Mouse (Mus musculus) urinary bladder, postnatal 36 days (tissue): Measurements from ENCODE around the gene Adamts7.

Experiments used
- DNase-seq, 2 experiments: peaks; one replicate each; pipeline ENCODE4 v3.0.0; 2022; ENCODE audit warnings: low spot score in 2 of 2, mixed read lengths in 1 of 2

The Adamts7 gene

GRCm38 (mm10) chr9:90197116-90197665, 34.3 kb downstream of the Adamts7 start:
- no peak for DNase-seq

GRCm38 (mm10) chr9:90197866-90198383, 35.1 kb downstream of the Adamts7 start:
- no peak for DNase-seq

GRCm38 (mm10) chr9:90198531-90199449, 35.9 kb downstream of the Adamts7 start:
- DNase-seq = peak in 1 of 2 experiments; percentile 70

- DNase-seq = no peak
Measured at GRCm38 (mm10) chr9:90199611-90200010, 36.7 kb downstream of the Adamts7 start.

GRCm38 (mm10) chr9:90200501-90200900, 37.6 kb downstream of the Adamts7 start:
- no peak for DNase-seq

GRCm38 (mm10) chr9:90201096-90201495, 38.2 kb downstream of the Adamts7 start:
- peak in 1 of 2 experiments; percentile 47 for DNase-seq

- no peak for DNase-seq
Measured at GRCm38 (mm10) chr9:90201541-90201940, 38.7 kb downstream of the Adamts7 start.

GRCm38 (mm10) chr9:90203233-90203632, 40.4 kb downstream of the Adamts7 start:
- DNase-seq = no peak

- no peak for DNase-seq
Measured at GRCm38 (mm10) chr9:90204396-90204915, 41.6 kb downstream of the Adamts7 start.

- DNase-seq = peak; percentile 72 to 80
Measured at GRCm38 (mm10) chr9:90206500-90206899, 43.6 kb downstream of the Adamts7 start.

- DNase-seq = no peak
Measured at GRCm38 (mm10) chr9:90207808-90208207, 44.9 kb downstream of the Adamts7 start.

- DNase-seq = no peak
Measured at GRCm38 (mm10) chr9:90208655-90209054, 45.8 kb downstream of the Adamts7 start.

- DNase-seq = no peak
Measured at GRCm38 (mm10) chr9:90213127-90213526, 50.3 kb downstream of the Adamts7 start.

- DNase-seq = no peak
Measured at GRCm38 (mm10) chr9:90216259-90217001, 53.6 kb downstream of the Adamts7 start.

- DNase-seq = no peak
Measured at GRCm38 (mm10) chr9:90217501-90217900, 54.6 kb downstream of the Adamts7 start.

- DNase-seq = no peak
Measured at GRCm38 (mm10) chr9:90222275-90222674, 59.4 kb downstream of the Adamts7 start.

- DNase-seq = no peak
Measured at GRCm38 (mm10) chr9:90226081-90226741, 63.3 kb downstream of the Adamts7 start.

- DNase-seq = no peak
Measured at GRCm38 (mm10) chr9:90226742-90227096, 63.9 kb downstream of the Adamts7 start.

- peak in 1 of 2 experiments; percentile 12 for DNase-seq
Measured at GRCm38 (mm10) chr9:90227171-90227570, 64.3 kb downstream of the Adamts7 start.

GRCm38 (mm10) chr9:90232781-90233690, 70.2 kb downstream of the Adamts7 start:
- no peak for DNase-seq
